Mouse (Mus musculus) gastrocnemius, adult 18-20 months (tissue): ENCODE results near the gene Gm11114. TPM values are rescaled to one million over a fixed set of nuclear protein-coding genes. Genes with fewer than 3 reads are reported as not detected.

Source experiments
- DNase-seq: peaks from one replicate; pipeline ENCODE4 v3.0.0; 2021; ENCODE audit warnings: low spot score
- total RNA-seq, 2 experiments: library from RNA; stranded (reverse); gene quantifications; 2 replicates each; pipeline ENCODE4 v1.2.3; 2021

Gm11114 gene
- total RNA-seq, 2 experiments from 2014 or later: not detected

DNA sequence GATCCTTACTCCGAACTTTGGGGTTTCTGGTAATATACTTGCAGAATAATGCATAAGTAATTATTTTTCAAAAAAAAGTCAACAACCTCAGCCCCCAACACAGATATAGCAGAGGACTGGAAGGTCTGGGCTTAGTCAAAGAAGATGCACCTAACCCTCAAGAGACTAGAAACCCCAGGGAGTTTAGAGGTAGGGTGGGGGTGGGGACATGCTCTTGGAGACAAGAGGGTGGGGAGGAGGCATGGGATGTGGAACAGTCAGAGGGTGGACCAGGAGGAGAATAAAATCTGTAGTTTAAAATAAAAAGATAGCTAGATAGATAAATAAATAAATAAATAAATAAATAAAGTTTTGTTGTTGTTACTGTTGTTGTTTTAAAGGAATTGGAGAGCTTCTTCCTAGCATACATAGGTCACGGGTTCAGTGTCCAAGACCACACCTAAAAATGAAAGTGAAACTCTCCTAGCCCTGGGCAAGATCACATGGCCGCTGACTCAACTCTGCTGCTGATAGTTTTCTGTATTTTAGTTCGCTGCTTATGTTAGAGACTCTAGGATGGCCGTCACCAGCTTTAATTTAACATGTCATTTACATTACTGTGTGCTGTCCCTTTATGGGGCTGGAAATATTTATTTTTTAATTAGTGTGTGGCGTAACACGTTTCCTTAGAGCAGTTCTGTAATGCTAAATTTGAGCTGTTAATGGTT, 44.7 kb downstream of the Gm11114 start:
- no peak for DNase-seq

Other genes with a start within 250 kb of the Gm11114 start
- 1 to 10 TPM; 1.8 to 2.2 TPM for gene Tent5a, start 14.6 kb downstream of the Gm11114 start, total RNA-seq